Mouse (Mus musculus) liver, adult 2 months (tissue): ENCODE results near the gene B9d1.

Experiments
- CTCF ChIP-seq: fragments of 200-500 bp; IDR thresholded peaks from 2 replicates; pipeline ENCODE4 v1.5.1; 2011; ENCODE audit warnings: low read depth, low read length, control low read depth
- POLR2A ChIP-seq: fragments of 200-500 bp; IDR thresholded peaks from 2 replicates; pipeline ENCODE4 v1.6.1; 2011; ENCODE audit warnings: low read length, control low read depth; ENCODE audit not compliant: insufficient read depth; ENCODE audit errors: extremely low read depth

DNA sequence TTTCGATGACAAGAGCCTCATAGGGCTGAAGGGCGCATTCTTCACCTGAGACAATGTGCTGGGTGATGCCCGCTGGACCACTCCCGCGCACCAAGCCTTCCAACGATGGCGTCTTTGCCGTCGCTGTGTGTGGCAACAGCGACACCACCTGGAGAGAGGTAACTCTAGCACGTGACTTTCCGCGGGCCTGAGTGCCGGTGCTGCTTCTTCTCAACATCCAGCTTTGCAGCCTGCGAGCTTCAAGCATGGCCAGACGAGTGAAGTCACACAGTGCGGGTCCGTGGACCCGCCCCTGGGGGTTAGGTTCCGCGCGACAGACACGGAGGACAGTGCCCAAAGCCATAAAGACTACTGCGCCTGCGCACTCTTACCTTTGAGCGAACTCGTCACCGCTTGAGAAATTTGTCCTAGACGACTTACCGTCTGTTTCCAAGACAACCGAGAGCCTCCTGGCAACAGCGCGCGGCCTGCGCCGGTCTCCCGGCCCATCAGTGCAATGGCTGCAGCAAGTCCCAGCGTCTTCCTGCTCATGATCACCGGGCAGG, at the start of gene B9d1:
- peak; percentile 99 for TF ChIP-seq CTCF
- TF ChIP-seq POLR2A, result no peak
